8 mouse cellular contexts compared by ENCODE assay signal in genomic region chr17:32788576-32788975, GRCm38 (mm10). TPM values are rescaled to one million over a fixed set of nuclear protein-coding genes. Genes with fewer than 3 reads are reported as not detected.
DNase-seq lines count a peak whose midpoint lies in the region; ATAC-seq and TF ChIP-seq lines count a peak whose summit lies in the region.

No protein-coding gene starts in this region.

- H3K4me3 ChIP-seq in heart, embryonic 10.5 days = peak overlapping the region; percentile 90
- peak overlapping the region; percentile 95 for H3K4me3 ChIP-seq in E14TG2a.4 (replicated peaks; ENCODE audit: low read length)
- H3K4me3 ChIP-seq in forebrain, embryonic 13.5 days = peak overlapping the region; percentile 95
- peak overlapping the region; percentile 90 to 96 for H3K4me3 ChIP-seq in liver, embryonic 14.5 days (ENCODE audit: insufficient read depth in 1 of 2, low read depth in 2 of 2, low read length in 2 of 2)

- TF ChIP-seq CTCF in E14TG2a.4 (conservative IDR thresholded peaks at IDR 0.05; ENCODE audit: low read length) = no peak
- TF ChIP-seq CTCF in liver, embryonic 14.5 days (IDR thresholded peaks at IDR 0.05; ENCODE audit: low read depth) = no peak

- peak overlapping the region; percentile 97 for H3K27ac ChIP-seq in heart, embryonic 10.5 days
- no peak overlapping the region for H3K27ac ChIP-seq in forebrain, embryonic 13.5 days
- no peak overlapping the region for H3K27ac ChIP-seq in liver, embryonic 14.5 days

- H3K27me3 ChIP-seq in heart, embryonic 10.5 days (ENCODE audit: insufficient read depth, poor library complexity, severe bottlenecking) = no peaks in the 10 kb centered on the region
- H3K27me3 ChIP-seq in E14TG2a.4 (ENCODE audit: insufficient read depth, low read length) = no peaks in the 10 kb centered on the region
- H3K27me3 ChIP-seq in forebrain, embryonic 13.5 days = no peaks in the 10 kb centered on the region
- no peaks in the 10 kb centered on the region for H3K27me3 ChIP-seq in liver, embryonic 14.5 days (ENCODE audit: control insufficient read depth, insufficient read depth, low read length)

- peak overlapping the region; percentile 75 for H3K4me2 ChIP-seq in forebrain, embryonic 13.5 days
- H3K4me2 ChIP-seq in liver, embryonic 14.5 days (ENCODE audit: low read depth) = peak overlapping the region; percentile 82

- H3K36me3 ChIP-seq in heart, embryonic 10.5 days = peaks cover 26% of the 10 kb centered on the region
- peaks cover 31% of the 10 kb centered on the region for H3K36me3 ChIP-seq in E14TG2a.4 (ENCODE audit: insufficient read depth, low read length)
- H3K36me3 ChIP-seq in forebrain, embryonic 13.5 days (ENCODE audit: poor library complexity, severe bottlenecking) = peaks cover 18% of the 10 kb centered on the region
- peaks cover 26% of the 10 kb centered on the region for H3K36me3 ChIP-seq in liver, embryonic 14.5 days (replicated peaks; ENCODE audit: control insufficient read depth, insufficient read depth, low read depth)

- TF ChIP-seq EP300 in liver, embryonic 14.5 days (IDR thresholded peaks at IDR 0.05; ENCODE audit: low read depth) = no peak

- 6% methylated on average over 9 of the region's 9 CpGs for WGBS in heart, embryonic 10.5 days
- 7% methylated on average over 9 of the region's 9 CpGs for WGBS in forebrain, embryonic 13.5 days
- WGBS in liver, embryonic 14.5 days (ENCODE audit: insufficient replicate concordance) = 14% methylated on average over 9 of the region's 9 CpGs

- intact Hi-C loops in heart, postnatal 14 days (cut with DNase I) = loop anchor here (10.0 kb wide), 1 partner anchor 106 kb away; the partner anchor contains the start of gene Zfp870
- intact Hi-C loops in left cerebral cortex, postnatal 25 days (cut with DNase I) = no loop called here

- no peaks in the 10 kb centered on the region for H3K9me3 ChIP-seq in heart, embryonic 10.5 days
- H3K9me3 ChIP-seq in E14TG2a.4 (ENCODE audit: low read length) = peaks cover 2% of the 10 kb centered on the region; the same call in 1 of the 2 replicates
- H3K9me3 ChIP-seq in forebrain, embryonic 13.5 days (replicated peaks) = no peaks in the 10 kb centered on the region
- no peaks in the 10 kb centered on the region for H3K9me3 ChIP-seq in liver, embryonic 14.5 days (ENCODE audit: control insufficient read depth, low read length)

- no peak for DNase-seq in heart, embryonic 10.5 days (ENCODE audit: low spot score)
- DNase-seq in heart, postnatal 14 days = no peak
- no peak for DNase-seq in liver, embryonic 14.5 days (ENCODE audit: low read depth in 3 of 3, low spot score in 3 of 3)
- DNase-seq in adrenal gland, adult 8-10 months = no peak
- DNase-seq in gastrocnemius, postnatal 4 days (ENCODE audit: low spot score in 2 of 2) = no peak
- no peak for DNase-seq in left cerebral cortex, postnatal 25 days (ENCODE audit: low spot score in 2 of 2)

- ATAC-seq in forebrain, embryonic 13.5 days = peak; percentile 2; the same call in 1 of the 2 replicates
- no peak for ATAC-seq in liver, embryonic 14.5 days (ENCODE audit: insufficient read depth)

- H3K9ac ChIP-seq in forebrain, embryonic 13.5 days = peak overlapping the region; percentile 94
- peak overlapping the region; percentile 91 for H3K9ac ChIP-seq in liver, embryonic 14.5 days (replicated peaks)

- peaks cover 9% of the 10 kb centered on the region for H3K4me1 ChIP-seq in heart, embryonic 10.5 days
- peaks cover 43% of the 10 kb centered on the region for H3K4me1 ChIP-seq in E14TG2a.4 (replicated peaks; ENCODE audit: low read depth, low read length)
- H3K4me1 ChIP-seq in forebrain, embryonic 13.5 days = peaks cover 27% of the 10 kb centered on the region
- H3K4me1 ChIP-seq in liver, embryonic 14.5 days (replicated peaks; ENCODE audit: control insufficient read depth in 2 of 2, insufficient read depth in 2 of 2, low read length in 1 of 2) = peaks cover 11 to 14% of the 10 kb centered on the region in 2 experiments

RNA-seq across cellular contexts. Expression of gene Zfp871, which starts 0.5 kb away (rescaled TPM):
- polyA plus RNA-seq in heart, embryonic 10.5 days (2016; fragmentation: Nextera tagmentation; extraction: Ambion mirVana) = 27.3 and 30.4 TPM in 2 replicates
- 10 to 100 TPM; 36.0 to 40.5 TPM for total RNA-seq in heart, postnatal 14 days (2021)
- polyA plus RNA-seq in forebrain, embryonic 13.5 days (2015; fragmentation: Nextera tagmentation; extraction: Ambion mirVana) = 42.7 and 53.4 TPM in 2 replicates
- polyA plus RNA-seq in liver, embryonic 14.5 days (2012; rRNA removed) = 7.4 and 8.0 TPM in 2 replicates
- polyA plus RNA-seq in liver, embryonic 14.5 days (2014; fragmentation: Nextera tagmentation; extraction: Ambion mirVana) = 9.4 and 10.6 TPM in 2 replicates
- 10 to 100 TPM; 42.0 to 67.7 (median 61.5) TPM for total RNA-seq in adrenal gland, adult 8-10 months (2022)
- 10 to 100 TPM; 42.7 to 43.1 TPM for total RNA-seq in gastrocnemius, postnatal 4 days (2021)
- 10 to 100 TPM; 84.8 to 93.7 TPM for total RNA-seq in left cerebral cortex, postnatal 25 days (2021)

RNA-seq across cellular contexts. Expression of gene Zfp811, which starts 21.2 kb away (rescaled TPM):
- 1.2 and 2.4 TPM in 2 replicates for polyA plus RNA-seq in heart, embryonic 10.5 days (2016; fragmentation: Nextera tagmentation; extraction: Ambion mirVana)
- under 1 TPM; 0.22 to 0.24 TPM for total RNA-seq in heart, postnatal 14 days (2021)
- polyA plus RNA-seq in forebrain, embryonic 13.5 days (2015; fragmentation: Nextera tagmentation; extraction: Ambion mirVana) = 38.7 and 42.4 TPM in 2 replicates
- polyA plus RNA-seq in liver, embryonic 14.5 days (2012; rRNA removed) = 0.06 and 0.10 TPM in 2 replicates
- polyA plus RNA-seq in liver, embryonic 14.5 days (2014; fragmentation: Nextera tagmentation; extraction: Ambion mirVana) = 0.04 and 0.11 TPM in 2 replicates
- 1 to 10 TPM in 2 of 4 experiments, under 1 TPM in 2; 0.73 to 1.3 (median 1.00) TPM for total RNA-seq in adrenal gland, adult 8-10 months (2022)
- 1 to 10 TPM in 1 of 2 experiments, under 1 TPM in 1; 0.73 to 1.2 TPM for total RNA-seq in gastrocnemius, postnatal 4 days (2021)
- 1 to 10 TPM; 6.1 to 7.5 TPM for total RNA-seq in left cerebral cortex, postnatal 25 days (2021)

RNA-seq across cellular contexts. Expression of gene Zfp799, which starts 41.5 kb away (rescaled TPM):
- 8.5 and 8.7 TPM in 2 replicates for polyA plus RNA-seq in heart, embryonic 10.5 days (2016; fragmentation: Nextera tagmentation; extraction: Ambion mirVana)
- 10 to 100 TPM; 11.8 to 12.0 TPM for total RNA-seq in heart, postnatal 14 days (2021)
- 19.0 and 19.2 TPM in 2 replicates for polyA plus RNA-seq in forebrain, embryonic 13.5 days (2015; fragmentation: Nextera tagmentation; extraction: Ambion mirVana)
- polyA plus RNA-seq in liver, embryonic 14.5 days (2012; rRNA removed) = 0.60 and 0.71 TPM in 2 replicates
- polyA plus RNA-seq in liver, embryonic 14.5 days (2014; fragmentation: Nextera tagmentation; extraction: Ambion mirVana) = 1.0 and 1.5 TPM in 2 replicates
- 10 to 100 TPM; 11.2 to 18.2 (median 14.1) TPM for total RNA-seq in adrenal gland, adult 8-10 months (2022)
- total RNA-seq in gastrocnemius, postnatal 4 days (2021) = 10 to 100 TPM in 1 of 2 experiments, 1 to 10 TPM in 1; 8.7 to 10.7 TPM
- 10 to 100 TPM; 27.0 to 32.1 TPM for total RNA-seq in left cerebral cortex, postnatal 25 days (2021)
